Mouse (Mus musculus) lung, adult 2 months (tissue): Measurements from ENCODE around the gene Ankra2.

Experiments used
- CTCF ChIP-seq: fragments of 200-500 bp; IDR thresholded peaks from 2 replicates; pipeline ENCODE4 v1.5.1; 2011; ENCODE audit warnings: mild to moderate bottlenecking, low read length, control low read depth; ENCODE audit not compliant: insufficient read depth
- POLR2A ChIP-seq: fragments of 200-500 bp; IDR thresholded peaks from 2 replicates; pipeline ENCODE4 v1.6.1; 2011; ENCODE audit warnings: low read depth, mild to moderate bottlenecking, control low read depth, low read length, borderline replicate concordance; ENCODE audit errors: extremely low read depth

GRCm38 (mm10) chr13:98313631-98314030, 50.8 kb downstream of the Ankra2 start:
- TF ChIP-seq POLR2A (no peak), CTCF (no peak)
